Mouse (Mus musculus) forebrain, embryonic 13.5 days (tissue): ENCODE measurements around the gene Cenpj. TPM values are rescaled to one million over a fixed set of nuclear protein-coding genes. Genes with fewer than 3 reads are reported as not detected.

Experiments used
- ATAC-seq: fragments of 200-750 bp; cut with Nextera tagmentation; 2 replicates; pipeline ENCODE4 v1.8.0; 2017
- H3K27ac ChIP-seq: fragments of 300-500 bp; sonication (generic); 2 replicates; pipeline ENCODE4 v1.5.1; 2015; ENCODE audit warnings: inconsistent platforms, mild to moderate bottlenecking, moderate library complexity
- H3K27me3 ChIP-seq: fragments of 300-500 bp; sonication (generic); 2 replicates; pipeline ENCODE4 v1.6.1; 2015; ENCODE audit warnings: mild to moderate bottlenecking, inconsistent platforms
- H3K36me3 ChIP-seq: fragments of 300-500 bp; sonication (generic); 2 replicates; pipeline ENCODE4 v1.6.1; 2015; ENCODE audit warnings: mild to moderate bottlenecking, inconsistent platforms; ENCODE audit not compliant: poor library complexity, severe bottlenecking
- H3K4me1 ChIP-seq: fragments of 300-500 bp; sonication (generic); 2 replicates; pipeline ENCODE4 v1.6.1; 2015; ENCODE audit warnings: inconsistent platforms
- H3K4me2 ChIP-seq: fragments of 300-500 bp; sonication (generic); 2 replicates; pipeline ENCODE4 v1.6.1; 2015; ENCODE audit warnings: inconsistent platforms, mild to moderate bottlenecking, moderate library complexity
- H3K4me3 ChIP-seq: fragments of 300-500 bp; sonication (generic); 2 replicates; pipeline ENCODE4 v1.5.1; 2015; ENCODE audit warnings: mild to moderate bottlenecking, inconsistent platforms
- H3K9ac ChIP-seq: fragments of 300-500 bp; sonication (generic); 2 replicates; pipeline ENCODE4 v1.6.1; 2015; ENCODE audit warnings: mild to moderate bottlenecking, inconsistent platforms
- H3K9me3 ChIP-seq: fragments of 300-500 bp; sonication (generic); replicated peaks from 2 replicates; pipeline ENCODE4 v1.6.1; 2016; ENCODE audit warnings: inconsistent platforms
- WGBS: fragments of 180-500 bp; shearing (Covaris S2); methylation state at CpG from one replicate; pipeline ENCODE4 v1.1.7; 2015; 5-methylcytosine and 5-hydroxymethylcytosine counted together
- polyA plus RNA-seq: library from polyadenylated mRNA; unstranded; fragments of >200 nt; fragmentation: Nextera tagmentation; extraction: Ambion mirVana; gene quantifications from 2 replicates; pipeline ENCODE4 v1.2.1, GENCODE M21; 2015

The Cenpj gene
- polyA plus RNA-seq = 16.1 and 18.9 TPM in 2 replicates

GRCm38 (mm10) chr14:56575416-56575815 lies at the start of gene Cenpj, which contains the start of gene Parp4:
Gene Cenpj (minus strand): TSS chr14:56575425.
Gene Parp4 (plus strand): TSS chr14:56575619.
- H3K27me3 ChIP-seq = no peaks in the 10 kb centered on the region; the same call in 1 of the 2 replicates
- 1% methylated on average over 24 of the region's 24 CpGs for WGBS
- ATAC-seq = no peak
- peaks cover 17% of the 10 kb centered on the region for H3K4me1 ChIP-seq
- no peaks in the 10 kb centered on the region for H3K36me3 ChIP-seq
- peak within 1 kb of the TSS; percentile 64 for H3K9ac ChIP-seq
- peak within 1 kb of the TSS; percentile 70 for H3K4me2 ChIP-seq
- no peak within 1 kb of the TSS for H3K27ac ChIP-seq
- no peaks in the 10 kb centered on the region for H3K9me3 ChIP-seq
- H3K4me3 ChIP-seq = peak within 1 kb of the TSS; percentile 45

DNA sequence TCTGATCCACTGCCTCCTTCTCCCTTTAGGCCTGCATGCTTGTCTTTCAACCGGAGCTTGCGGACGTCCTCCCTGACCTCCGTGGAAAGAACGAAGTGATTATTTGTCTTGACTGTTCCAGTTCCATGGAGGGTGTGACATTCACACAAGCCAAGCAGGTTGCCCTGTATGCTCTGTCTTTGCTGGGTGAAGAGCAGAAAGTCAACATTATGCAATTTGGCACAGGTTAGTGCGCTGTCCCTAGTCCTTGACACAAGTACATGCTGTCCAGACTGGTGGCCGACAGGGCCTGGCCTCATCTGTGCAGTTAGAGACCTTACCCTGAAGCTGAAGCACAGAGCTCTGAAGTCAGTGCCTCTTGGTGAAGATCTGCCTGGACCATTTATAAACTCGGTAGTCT lies 45.2 kb upstream of the Cenpj start:
- ATAC-seq = no peak
- WGBS = 91% methylated on average over 8 of the region's 8 CpGs
- Histone ChIP-seq H3K27me3 (no peaks in the 10 kb centered on the region), H3K4me1 (no peaks in the 10 kb centered on the region), H3K4me2 (no peak overlapping the region), H3K36me3 (no peaks in the 10 kb centered on the region), H3K9me3 (no peaks in the 10 kb centered on the region), H3K27ac (no peak overlapping the region), H3K4me3 (no peak overlapping the region), H3K9ac (no peak overlapping the region)

DNA sequence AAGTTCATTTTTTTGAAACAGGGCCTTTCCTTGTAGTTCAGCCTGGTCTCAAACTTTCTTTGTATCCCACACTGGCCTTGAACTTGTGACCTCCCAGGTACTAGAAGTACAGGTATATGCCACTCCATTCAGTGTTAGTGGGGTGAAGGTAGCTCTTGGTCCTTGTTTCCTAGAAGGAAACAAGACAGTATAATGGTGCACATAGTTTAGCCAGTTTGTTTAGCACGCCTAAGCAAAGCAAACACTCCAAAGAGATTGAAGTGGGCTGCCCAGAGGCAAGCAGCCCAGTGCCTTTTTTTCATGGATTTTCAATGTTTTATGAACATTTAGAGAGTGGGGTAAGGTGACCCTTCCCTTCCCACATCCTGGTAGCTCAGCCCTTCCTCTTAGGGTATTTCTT lies 42.2 kb upstream of the Cenpj start:
- Histone ChIP-seq H3K4me3 (no peak overlapping the region), H3K27me3 (no peaks in the 10 kb centered on the region), H3K36me3 (no peaks in the 10 kb centered on the region), H3K4me1 (no peaks in the 10 kb centered on the region), H3K27ac (no peak overlapping the region), H3K9ac (no peak overlapping the region), H3K4me2 (no peak overlapping the region), H3K9me3 (no peaks in the 10 kb centered on the region)
- no peak for ATAC-seq
- 86% methylated on average over 1 of the region's 1 CpGs for WGBS

DNA sequence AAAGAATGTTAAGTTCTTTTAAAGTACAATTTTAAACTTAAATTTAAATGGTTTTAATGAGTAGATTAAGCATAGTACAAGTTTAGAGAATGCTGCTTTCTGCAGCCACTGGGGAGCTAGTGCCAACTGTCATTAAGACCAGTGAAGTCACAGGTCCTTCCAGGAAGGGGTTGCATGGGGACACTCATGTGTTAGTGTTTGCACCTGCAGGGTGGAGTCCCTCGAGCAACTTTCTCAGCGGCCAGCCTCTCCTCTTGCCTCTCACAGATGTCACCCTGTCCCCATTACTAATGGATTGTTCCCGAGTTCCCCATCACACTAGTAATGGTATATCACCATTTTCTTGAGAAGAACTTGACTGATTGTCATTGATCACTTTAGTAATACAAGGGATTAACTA lies 38.0 kb upstream of the Cenpj start:
- Histone ChIP-seq H3K27ac (no peak overlapping the region), H3K9me3 (no peaks in the 10 kb centered on the region), H3K4me2 (no peak overlapping the region), H3K4me1 (no peaks in the 10 kb centered on the region), H3K27me3 (no peaks in the 10 kb centered on the region), H3K9ac (no peak overlapping the region), H3K4me3 (no peak overlapping the region), H3K36me3 (no peaks in the 10 kb centered on the region)
- WGBS = 90% methylated on average over 3 of the region's 3 CpGs
- ATAC-seq = no peak

GRCm38 (mm10) chr14:56605136-56605535 lies 29.9 kb upstream of the Cenpj start:
- Histone ChIP-seq H3K9me3 (no peaks in the 10 kb centered on the region), H3K4me3 (no peak overlapping the region), H3K27ac (no peak overlapping the region), H3K36me3 (no peaks in the 10 kb centered on the region), H3K27me3 (no peaks in the 10 kb centered on the region), H3K4me2 (no peak overlapping the region), H3K9ac (no peak overlapping the region), H3K4me1 (no peaks in the 10 kb centered on the region)
- WGBS = 83% methylated on average over 4 of the region's 4 CpGs
- ATAC-seq = no peak

DNA sequence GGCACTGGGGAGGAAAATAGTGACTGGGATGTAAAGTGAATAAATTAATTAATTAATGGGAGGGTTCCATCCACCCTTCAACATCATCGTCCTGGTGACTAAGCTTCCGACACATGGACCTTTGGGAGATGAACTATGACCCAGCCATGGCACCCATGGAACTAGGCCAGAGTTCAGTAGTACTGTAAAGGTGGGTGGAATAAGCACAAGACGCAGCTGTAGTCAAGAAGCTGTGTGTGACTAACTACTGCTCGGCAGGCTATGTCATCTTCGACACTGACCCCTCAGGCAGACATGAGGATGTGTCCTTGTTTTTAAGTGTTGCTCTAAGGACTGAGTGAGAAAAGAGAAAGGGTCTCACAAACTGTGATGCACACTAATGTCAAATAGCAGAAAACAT lies 29.2 kb upstream of the Cenpj start:
- 91% methylated on average over 5 of the region's 5 CpGs for WGBS
- no peaks in the 10 kb centered on the region for H3K36me3 ChIP-seq
- no peak overlapping the region for H3K4me3 ChIP-seq
- H3K27ac ChIP-seq = no peak overlapping the region
- no peak overlapping the region for H3K4me2 ChIP-seq
- no peak overlapping the region for H3K9ac ChIP-seq
- H3K9me3 ChIP-seq = no peaks in the 10 kb centered on the region
- no peak for ATAC-seq
- no peaks in the 10 kb centered on the region for H3K4me1 ChIP-seq
- H3K27me3 ChIP-seq = no peaks in the 10 kb centered on the region

GRCm38 (mm10) chr14:56602069-56602468 lies 26.8 kb upstream of the Cenpj start:
- WGBS = 83% methylated on average over 9 of the region's 9 CpGs
- Histone ChIP-seq H3K4me2 (no peak overlapping the region), H3K9ac (no peak overlapping the region), H3K4me1 (no peaks in the 10 kb centered on the region), H3K9me3 (no peaks in the 10 kb centered on the region), H3K4me3 (no peak overlapping the region), H3K27me3 (no peaks in the 10 kb centered on the region), H3K27ac (no peak overlapping the region), H3K36me3 (no peaks in the 10 kb centered on the region)
- ATAC-seq = peak; percentile 65; the same call in 1 of the 2 replicates

- H3K9me3 ChIP-seq = no peaks in the 10 kb centered on the region
- ATAC-seq = no peak
- WGBS = 48% methylated on average over 6 of the region's 6 CpGs
- no peaks in the 10 kb centered on the region for H3K4me1 ChIP-seq
- no peaks in the 10 kb centered on the region for H3K27me3 ChIP-seq
- H3K4me3 ChIP-seq = no peak overlapping the region
- no peaks in the 10 kb centered on the region for H3K36me3 ChIP-seq
- no peak overlapping the region for H3K27ac ChIP-seq
- no peak overlapping the region for H3K9ac ChIP-seq
- H3K4me2 ChIP-seq = no peak overlapping the region
Observed at GRCm38 (mm10) chr14:56598759-56599158, 23.5 kb upstream of the Cenpj start.

DNA sequence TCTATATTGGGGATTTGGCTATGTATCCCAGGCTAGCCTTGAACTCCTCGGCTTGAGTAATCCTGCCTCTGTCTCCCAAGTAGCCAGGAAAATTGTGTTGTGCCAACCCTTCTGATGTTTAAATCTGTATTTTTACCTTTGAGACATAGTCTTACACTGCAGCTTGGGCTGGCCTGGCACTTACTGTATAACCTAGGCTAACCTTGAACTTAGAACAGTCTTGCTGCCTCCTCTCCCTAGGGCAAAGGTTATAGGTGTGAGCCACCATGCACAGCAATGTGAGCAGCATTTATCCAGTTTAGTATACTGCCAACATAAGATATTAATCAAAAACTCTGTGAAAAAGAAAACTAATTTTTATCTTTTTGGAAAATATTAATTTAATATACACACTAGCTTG lies 19.6 kb upstream of the Cenpj start:
- no peak overlapping the region for H3K4me2 ChIP-seq
- H3K27ac ChIP-seq = no peak overlapping the region
- no peaks in the 10 kb centered on the region for H3K9me3 ChIP-seq
- H3K4me3 ChIP-seq = no peak overlapping the region
- H3K9ac ChIP-seq = no peak overlapping the region
- no peaks in the 10 kb centered on the region for H3K36me3 ChIP-seq
- ATAC-seq = no peak
- WGBS = 83% methylated on average over 1 of the region's 1 CpGs
- no peaks in the 10 kb centered on the region for H3K4me1 ChIP-seq
- H3K27me3 ChIP-seq = no peaks in the 10 kb centered on the region

DNA sequence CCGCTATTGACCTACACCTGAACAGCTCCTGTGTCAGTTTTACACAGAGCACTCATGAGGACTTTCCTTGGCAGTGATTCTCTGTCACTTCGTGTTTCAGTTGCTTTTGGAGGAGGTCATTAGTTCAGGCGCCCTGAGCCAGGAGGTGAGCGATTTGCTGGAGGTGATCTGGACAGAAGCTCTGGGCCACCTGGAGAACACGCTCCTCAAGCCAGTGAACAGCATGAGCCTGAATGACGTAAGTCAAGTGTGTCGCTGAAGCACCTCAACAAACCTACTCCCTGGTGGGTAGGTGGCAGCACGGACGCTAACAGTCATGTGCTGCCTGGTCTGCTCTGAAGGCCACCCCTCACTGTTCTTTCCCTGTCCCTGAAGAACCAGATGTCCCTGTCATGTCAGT lies 17.0 kb upstream of the Cenpj start:
- Histone ChIP-seq H3K36me3 (no peaks in the 10 kb centered on the region), H3K4me1 (no peaks in the 10 kb centered on the region), H3K27ac (no peak overlapping the region), H3K27me3 (no peaks in the 10 kb centered on the region), H3K9me3 (no peaks in the 10 kb centered on the region), H3K4me2 (no peak overlapping the region), H3K4me3 (no peak overlapping the region), H3K9ac (no peak overlapping the region)
- 93% methylated on average over 9 of the region's 9 CpGs for WGBS
- ATAC-seq = no peak

DNA sequence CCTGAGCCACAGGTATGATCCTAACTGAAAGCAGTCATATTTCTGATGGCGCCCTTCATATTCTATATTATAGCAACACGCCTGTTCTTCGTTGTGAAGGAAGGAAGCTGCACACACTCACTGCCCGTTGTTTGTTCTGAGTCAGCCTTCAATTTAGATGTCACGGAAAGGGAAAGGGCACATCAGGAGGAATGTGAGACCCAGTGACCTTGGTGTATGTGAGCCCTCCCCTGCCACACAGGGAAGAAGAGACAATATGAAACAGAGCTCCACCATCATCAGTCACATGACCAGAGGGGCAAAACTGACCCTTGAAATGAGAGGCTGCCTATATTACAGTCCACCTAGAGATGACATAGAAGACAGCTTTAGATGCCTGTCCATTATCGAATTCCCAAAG lies 7.1 kb upstream of the Cenpj start:
- Histone ChIP-seq H3K27me3 (no peaks in the 10 kb centered on the region), H3K4me2 (no peak overlapping the region), H3K4me1 (no peaks in the 10 kb centered on the region), H3K9ac (no peak overlapping the region), H3K9me3 (no peaks in the 10 kb centered on the region), H3K4me3 (no peak overlapping the region), H3K27ac (no peak overlapping the region), H3K36me3 (no peaks in the 10 kb centered on the region)
- WGBS = 92% methylated on average over 6 of the region's 6 CpGs
- no peak for ATAC-seq

- Histone ChIP-seq H3K27ac (no peak overlapping the region), H3K27me3 (no peaks in the 10 kb centered on the region), H3K4me2 (no peak overlapping the region), H3K9ac (no peak overlapping the region), H3K4me1 (no peaks in the 10 kb centered on the region), H3K4me3 (no peak overlapping the region), H3K9me3 (no peaks in the 10 kb centered on the region), H3K36me3 (no peaks in the 10 kb centered on the region)
- no peak for ATAC-seq
- WGBS = 66% methylated on average over 5 of the region's 5 CpGs
Observed at GRCm38 (mm10) chr14:56581117-56581516, 5.9 kb upstream of the Cenpj start.

DNA sequence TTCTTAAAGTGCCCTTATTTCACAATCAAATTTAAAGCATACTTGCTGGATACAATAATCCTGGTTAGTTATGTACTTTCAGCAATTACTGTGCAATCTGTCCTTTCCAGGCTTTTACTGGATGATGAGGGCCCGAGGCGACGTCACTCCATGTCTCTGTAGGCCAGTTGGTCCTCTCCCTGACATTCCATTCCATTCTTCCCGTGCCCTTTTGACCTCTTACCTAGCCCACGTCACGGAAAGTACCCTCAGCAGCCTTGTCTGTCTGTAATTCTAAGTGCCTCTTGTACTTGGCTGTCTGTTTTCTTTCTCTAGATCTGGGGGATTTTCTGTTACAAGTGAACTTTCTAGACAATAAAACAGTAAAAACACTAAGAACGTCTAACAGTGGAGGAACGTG lies 3.8 kb upstream of the Cenpj start:
- peaks cover 6% of the 10 kb centered on the region for H3K4me1 ChIP-seq
- H3K27ac ChIP-seq = no peak overlapping the region
- no peak overlapping the region for H3K9ac ChIP-seq
- no peaks in the 10 kb centered on the region; the same call in 1 of the 2 replicates for H3K27me3 ChIP-seq
- no peaks in the 10 kb centered on the region for H3K9me3 ChIP-seq
- H3K36me3 ChIP-seq = no peaks in the 10 kb centered on the region
- no peak for ATAC-seq
- no peak overlapping the region for H3K4me2 ChIP-seq
- H3K4me3 ChIP-seq = no peak overlapping the region
- WGBS = 61% methylated on average over 8 of the region's 8 CpGs
